Mouse (Mus musculus): ENCODE measurements at regions not wholly inside any gene's neighbourhood (a gene's known extent, or its start where the extent isn't known, plus 50 kb on each side); places are given as distances from the start of the nearest gene placed in this dataset.

- in situ Hi-C loops (cut with MboI, MseI) = no loop called here
These were observed 729.7 kb downstream of the Galc start for GRCm38 (mm10) chr12:97529556-97529955.

DNA sequence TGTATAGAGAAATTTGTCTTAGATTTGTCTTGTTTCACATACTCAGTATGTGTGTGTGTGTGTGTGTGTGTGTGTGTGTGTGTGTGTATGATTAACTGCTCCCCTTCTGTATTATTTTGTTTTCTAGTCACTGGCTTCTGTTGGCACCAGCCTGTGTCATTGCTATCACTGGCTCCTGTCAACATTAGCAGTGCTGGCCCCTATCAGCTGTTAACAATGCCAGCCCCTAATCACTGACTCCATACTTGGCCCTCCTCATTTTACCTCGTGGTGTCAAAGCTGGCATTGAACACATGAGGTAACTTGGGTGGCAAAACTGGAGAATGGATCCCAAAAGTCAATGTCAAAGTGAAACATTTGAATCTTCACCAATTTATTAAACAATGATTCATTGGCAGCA, 733.3 kb downstream of the Galc start:
- in situ Hi-C loops (cut with MboI, MseI) = no loop called here

DNA sequence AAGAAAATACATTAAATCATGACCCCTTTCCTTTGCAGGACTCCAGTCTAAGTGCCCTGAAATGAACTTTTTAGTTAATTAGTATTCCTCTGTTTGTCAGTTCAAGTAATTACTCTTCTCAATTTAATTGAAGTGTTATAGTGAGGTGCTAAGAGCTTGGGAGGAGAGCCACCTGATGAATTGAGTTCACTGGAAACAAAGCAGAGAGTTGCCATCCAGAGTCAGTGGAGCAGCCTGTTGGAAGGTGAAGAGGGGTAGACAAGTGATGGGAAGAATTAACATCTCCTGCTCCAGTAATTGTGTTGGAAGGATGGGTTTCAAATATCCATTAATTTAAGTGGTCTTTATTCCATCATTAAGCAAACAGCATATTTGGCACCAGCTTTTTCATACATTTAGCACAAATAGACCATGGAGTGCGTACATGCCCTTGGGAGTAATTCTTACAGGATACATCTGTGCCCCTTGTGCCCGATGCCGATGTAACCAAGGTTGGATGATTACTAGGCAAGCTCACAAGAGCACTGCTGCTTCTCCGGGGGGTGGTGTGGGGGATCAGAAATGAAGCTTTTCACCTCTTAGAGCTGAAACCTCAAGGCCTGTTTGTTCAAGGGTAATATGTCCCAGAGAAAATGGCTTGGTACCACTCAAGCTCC, 739.3 kb downstream of the Galc start:
- in situ Hi-C loops (cut with MboI, MseI) = no loop called here

GRCm38 (mm10) chr12:97517534-97517933, 741.7 kb downstream of the Galc start:
- in situ Hi-C loops (cut with MboI, MseI) = no loop called here

DNA sequence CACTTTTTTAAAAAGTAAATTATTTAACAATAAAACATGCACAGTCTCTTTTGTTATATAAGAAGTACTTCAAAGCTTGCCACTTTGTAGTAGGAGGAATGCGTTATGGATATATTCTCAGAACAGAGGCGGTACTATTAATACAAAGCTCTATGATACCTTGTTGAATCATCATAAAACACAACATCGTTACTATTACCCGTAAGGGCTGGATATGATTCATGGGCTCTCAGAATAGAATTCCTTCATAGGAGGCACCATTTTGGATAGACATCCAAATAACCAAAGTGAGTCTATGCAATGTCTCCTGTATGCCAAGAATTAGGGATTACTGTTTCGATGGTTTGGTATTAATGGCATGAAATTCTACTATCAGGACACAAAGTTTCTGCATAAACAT, 743.5 kb downstream of the Galc start:
- in situ Hi-C loops (cut with MboI, MseI) = no loop called here

- in situ Hi-C loops (cut with MboI, MseI) = no loop called here
These were observed 747.4 kb downstream of the Galc start for GRCm38 (mm10) chr12:97511866-97512265.

- in situ Hi-C loops (cut with MboI, MseI) = loop anchor here (10.0 kb wide), 1 partner anchor 427 kb away; no protein-coding TSS in a partner anchor
These were observed 757.8 kb downstream of the Galc start for GRCm38 (mm10) chr12:97501441-97501840.

GRCm38 (mm10) chr12:97483559-97483958, 775.7 kb downstream of the Galc start:
- in situ Hi-C loops (cut with MboI, MseI) = no loop called here

GRCm38 (mm10) chr12:97476466-97477250, 782.6 kb downstream of the Galc start:
- in situ Hi-C loops (cut with MboI, MseI) = no loop called here

GRCm38 (mm10) chr12:97475751-97476150, 783.5 kb downstream of the Galc start:
- in situ Hi-C loops (cut with MboI, MseI) = no loop called here

- in situ Hi-C loops (cut with MboI, MseI) = no loop called here
These were observed 790.1 kb downstream of the Galc start for GRCm38 (mm10) chr12:97469183-97469582.

DNA sequence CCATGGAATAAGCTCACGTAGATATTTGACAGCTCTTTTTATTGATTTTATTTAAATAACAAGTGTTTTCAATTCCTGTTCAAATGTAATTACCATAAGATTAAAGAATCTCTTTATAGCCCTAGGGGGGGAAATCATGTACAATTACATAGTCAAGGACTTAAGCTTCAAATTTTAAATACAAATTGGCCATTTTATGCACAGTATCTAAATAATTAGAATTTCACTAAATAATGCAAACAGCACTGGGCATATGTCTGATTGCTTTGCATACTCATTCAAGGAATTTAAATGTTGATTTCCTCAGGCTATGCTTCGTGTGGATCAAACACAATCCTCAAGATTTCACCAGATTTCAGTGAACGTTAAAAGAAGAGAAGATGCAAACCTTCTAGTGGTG, 823.1 kb downstream of the Galc start:
- in situ Hi-C loops (cut with MboI, MseI) = no loop called here

- in situ Hi-C loops (cut with MboI, MseI) = no loop called here
These were observed 825.2 kb downstream of the Galc start for GRCm38 (mm10) chr12:97434021-97434420.

- in situ Hi-C loops (cut with MboI, MseI) = no loop called here
These were observed 826.6 kb downstream of the Galc start for GRCm38 (mm10) chr12:97432704-97433103.

DNA sequence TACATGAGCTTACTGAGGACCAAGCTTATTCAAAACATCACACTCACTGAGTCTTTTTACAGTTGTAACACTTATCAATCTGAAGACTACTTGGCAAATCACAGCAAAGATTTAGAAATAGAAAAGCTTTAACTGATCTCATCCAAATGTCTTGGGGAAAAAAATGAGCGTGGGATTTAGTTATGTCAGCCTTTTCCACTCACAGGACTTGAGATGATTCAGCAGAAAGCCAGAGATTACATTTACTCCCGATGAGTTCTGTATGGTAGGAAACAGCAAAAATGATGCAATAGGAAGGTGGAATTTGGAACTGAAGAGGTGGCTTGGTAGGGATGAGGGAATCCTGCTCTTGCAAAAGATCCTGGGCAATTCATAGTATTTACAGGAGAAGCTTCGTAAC, 831.0 kb downstream of the Galc start:
- in situ Hi-C loops (cut with MboI, MseI) = no loop called here

- in situ Hi-C loops (cut with MboI, MseI) = no loop called here
These were observed 834.5 kb downstream of the Galc start for GRCm38 (mm10) chr12:97424726-97425125.

DNA sequence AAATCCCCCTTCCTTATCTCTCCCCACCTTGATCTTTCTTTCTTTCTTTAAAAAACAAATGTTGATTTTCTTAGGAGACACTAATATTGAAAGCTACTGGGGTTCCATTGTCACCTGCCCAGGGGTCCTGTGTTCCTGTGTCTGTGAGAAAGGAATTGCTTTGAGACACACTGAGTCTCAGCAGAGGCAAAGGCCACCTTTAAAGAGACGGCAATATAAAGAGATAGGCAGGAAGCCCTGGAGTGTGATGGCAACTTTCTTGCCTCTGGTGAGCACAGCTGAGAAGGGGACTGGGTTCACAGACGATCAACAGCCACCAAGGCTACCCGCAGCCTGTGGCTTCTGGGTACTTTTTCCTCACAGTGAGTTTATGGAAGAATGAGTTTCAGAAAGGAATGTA, 855.8 kb downstream of the Galc start:
- in situ Hi-C loops (cut with MboI, MseI) = no loop called here

GRCm38 (mm10) chr12:97402412-97403396, 856.6 kb downstream of the Galc start:
- in situ Hi-C loops (cut with MboI, MseI) = no loop called here

DNA sequence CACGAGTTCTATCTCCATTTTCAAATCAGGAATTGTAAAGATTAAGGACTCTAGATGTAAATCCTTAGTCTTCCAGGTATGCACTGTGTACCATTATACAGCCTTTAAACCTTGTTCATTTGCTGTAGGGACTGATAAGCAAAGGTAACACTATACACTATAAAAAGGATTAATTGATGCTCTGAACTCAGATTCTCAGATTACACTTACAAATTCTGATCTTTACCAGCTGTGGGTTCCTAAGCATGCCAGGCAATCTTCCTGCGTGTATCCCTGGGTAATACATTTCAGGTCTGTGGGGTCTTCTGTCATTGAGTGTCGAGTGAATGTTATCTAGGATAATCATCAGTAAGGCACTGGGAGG, 860.7 kb downstream of the Galc start:
- in situ Hi-C loops (cut with MboI, MseI) = no loop called here

DNA sequence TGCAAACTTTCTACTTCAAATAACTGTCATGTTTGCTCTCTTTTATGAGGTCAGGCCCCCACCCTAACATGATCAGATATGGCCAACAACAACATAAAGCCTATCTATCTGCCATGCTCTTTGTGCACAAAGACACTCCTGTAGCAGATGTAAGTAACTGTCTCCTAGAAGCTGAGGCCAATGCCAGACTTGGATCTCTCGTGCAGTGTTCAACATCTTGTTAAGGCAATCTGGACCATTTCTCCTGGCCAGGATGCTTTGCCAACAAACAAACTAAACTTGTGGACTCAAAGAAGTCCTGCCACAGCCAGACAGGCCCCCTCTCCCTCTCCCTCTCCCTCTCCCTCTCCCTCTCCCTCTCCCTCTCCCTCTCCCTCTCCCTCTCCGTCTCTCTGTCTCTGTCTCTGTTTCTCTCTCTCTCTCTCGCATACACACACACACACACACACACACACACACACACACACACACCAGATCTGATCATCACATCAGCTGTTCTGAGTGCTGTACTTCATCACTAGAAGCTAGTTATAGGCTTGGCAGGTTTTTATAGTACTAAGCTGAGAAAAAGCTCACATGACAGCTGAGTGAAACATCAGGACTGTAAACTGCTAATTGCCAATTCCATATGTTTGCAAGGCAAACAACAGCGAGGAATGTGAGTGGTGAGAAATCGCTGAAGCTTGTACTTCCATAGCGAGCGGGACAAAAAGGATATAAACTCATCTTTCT, 861.2 kb downstream of the Galc start:
- in situ Hi-C loops (cut with MboI, MseI) = no loop called here

DNA sequence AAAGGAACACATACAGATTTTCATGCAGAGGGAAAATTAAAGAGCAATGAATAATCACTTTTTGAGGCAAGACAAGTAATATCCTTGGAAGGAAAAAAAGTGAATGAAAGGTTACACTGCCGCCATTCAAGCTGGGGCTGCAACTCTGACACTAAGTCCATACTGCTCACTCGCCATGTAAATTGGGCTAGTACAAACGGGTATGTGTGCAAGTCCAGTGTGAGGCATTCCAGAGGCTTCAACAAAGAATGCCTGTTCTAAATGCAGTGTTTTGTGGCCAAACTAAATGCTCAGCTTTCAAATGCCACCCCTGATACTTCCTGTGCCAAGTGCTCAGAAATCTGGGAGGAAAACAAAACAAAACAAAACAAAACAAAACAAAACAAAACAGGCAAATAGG, 897.5 kb downstream of the Galc start:
- in situ Hi-C loops (cut with MboI, MseI) = no loop called here

All from T-helper 1 cell (primary cell).